Mouse (Mus musculus): Measurements from ENCODE around the gene Zfp536. TPM values are rescaled to one million over a fixed set of nuclear protein-coding genes. Genes with fewer than 3 reads are reported as not detected.

Gene Zfp536
- polyA plus RNA-seq, 1 experiment: not detected

GRCm38 (mm10) chr7:37737191-37737590 lies 36.2 kb downstream of the Zfp536 start:
- Histone ChIP-seq H3K27ac (ENCODE audit: insufficient read depth, low read length) (no peak overlapping the region), H3K4me3 (ENCODE audit: low read depth, low read length) (no peak overlapping the region), H3K4me1 (ENCODE audit: control insufficient read depth, insufficient read depth, low read length) (no peaks in the 10 kb centered on the region), H3K27me3 (ENCODE audit: control insufficient read depth, insufficient read depth, low read length, poor library complexity, severe bottlenecking) (no peaks in the 10 kb centered on the region), H3K9ac (ENCODE audit: low read depth, poor library complexity, severe bottlenecking) (no peak overlapping the region), H3K36me3 (ENCODE audit: control insufficient read depth, insufficient read depth, low read length, poor library complexity, severe bottlenecking) (no peaks in the 10 kb centered on the region), H3K9me3 (replicated peaks; ENCODE audit: control insufficient read depth, insufficient read depth, low read length, poor library complexity, severe bottlenecking) (no peaks in the 10 kb centered on the region)
- TF ChIP-seq CTCF (IDR thresholded peaks at IDR 0.05; ENCODE audit: low read depth, low read length): no peak
- TF ChIP-seq EP300 (IDR thresholded peaks at IDR 0.05; ENCODE audit: insufficient read depth, low read depth, low read length): no peak
- TF ChIP-seq POLR2A (IDR thresholded peaks at IDR 0.05; ENCODE audit: insufficient read depth, low read length): no peak

- no peak overlapping the region for H3K27ac ChIP-seq (ENCODE audit: insufficient read depth, low read length)
Measured at GRCm38 (mm10) chr7:37736413-37736720, 37.1 kb downstream of the Zfp536 start.

GRCm38 (mm10) chr7:37735707-37736412 lies 37.6 kb downstream of the Zfp536 start:
- no peak for TF ChIP-seq CTCF (IDR thresholded peaks at IDR 0.05; ENCODE audit: low read depth, low read length)
- TF ChIP-seq POLR2A (IDR thresholded peaks at IDR 0.05; ENCODE audit: insufficient read depth, low read length): no peak
- TF ChIP-seq EP300 (IDR thresholded peaks at IDR 0.05; ENCODE audit: insufficient read depth, low read depth, low read length): no peak
- H3K9ac ChIP-seq (ENCODE audit: low read depth, poor library complexity, severe bottlenecking): no peak overlapping the region
- no peak overlapping the region for H3K4me3 ChIP-seq (ENCODE audit: low read depth, low read length)
- H3K27ac ChIP-seq (ENCODE audit: insufficient read depth, low read length): no peak overlapping the region
- H3K4me1 ChIP-seq (ENCODE audit: control insufficient read depth, insufficient read depth, low read length): no peaks in the 10 kb centered on the region
- no peaks in the 10 kb centered on the region for H3K27me3 ChIP-seq (ENCODE audit: control insufficient read depth, insufficient read depth, low read length, poor library complexity, severe bottlenecking)
- H3K9me3 ChIP-seq (replicated peaks; ENCODE audit: control insufficient read depth, insufficient read depth, low read length, poor library complexity, severe bottlenecking): no peaks in the 10 kb centered on the region
- H3K36me3 ChIP-seq (ENCODE audit: control insufficient read depth, insufficient read depth, low read length, poor library complexity, severe bottlenecking): no peaks in the 10 kb centered on the region

More at GRCm38 (mm10) chr7:37736413-37736720, 37.1 kb downstream of the Zfp536 start:
- Histone ChIP-seq H3K27me3 (ENCODE audit: control insufficient read depth, insufficient read depth, low read length, poor library complexity, severe bottlenecking) (no peaks in the 10 kb centered on the region), H3K9ac (ENCODE audit: low read depth, poor library complexity, severe bottlenecking) (no peak overlapping the region), H3K9me3 (replicated peaks; ENCODE audit: control insufficient read depth, insufficient read depth, low read length, poor library complexity, severe bottlenecking) (no peaks in the 10 kb centered on the region), H3K4me3 (ENCODE audit: low read depth, low read length) (no peak overlapping the region), H3K36me3 (ENCODE audit: control insufficient read depth, insufficient read depth, low read length, poor library complexity, severe bottlenecking) (no peaks in the 10 kb centered on the region), H3K4me1 (ENCODE audit: control insufficient read depth, insufficient read depth, low read length) (no peaks in the 10 kb centered on the region)
- TF ChIP-seq EP300 (IDR thresholded peaks at IDR 0.05; ENCODE audit: insufficient read depth, low read depth, low read length) (no peak), CTCF (IDR thresholded peaks at IDR 0.05; ENCODE audit: low read depth, low read length) (no peak), POLR2A (IDR thresholded peaks at IDR 0.05; ENCODE audit: insufficient read depth, low read length) (no peak)

- Histone ChIP-seq H3K9ac (ENCODE audit: low read depth, poor library complexity, severe bottlenecking) (no peak overlapping the region), H3K9me3 (replicated peaks; ENCODE audit: control insufficient read depth, insufficient read depth, low read length, poor library complexity, severe bottlenecking) (no peaks in the 10 kb centered on the region), H3K27ac (ENCODE audit: insufficient read depth, low read length) (no peak overlapping the region), H3K27me3 (ENCODE audit: control insufficient read depth, insufficient read depth, low read length, poor library complexity, severe bottlenecking) (no peaks in the 10 kb centered on the region), H3K4me1 (ENCODE audit: control insufficient read depth, insufficient read depth, low read length) (no peaks in the 10 kb centered on the region), H3K36me3 (ENCODE audit: control insufficient read depth, insufficient read depth, low read length, poor library complexity, severe bottlenecking) (no peaks in the 10 kb centered on the region), H3K4me3 (ENCODE audit: low read depth, low read length) (no peak overlapping the region)
- TF ChIP-seq POLR2A (IDR thresholded peaks at IDR 0.05; ENCODE audit: insufficient read depth, low read length): no peak
Measured at GRCm38 (mm10) chr7:37735101-37735500, 38.3 kb downstream of the Zfp536 start.

DNA sequence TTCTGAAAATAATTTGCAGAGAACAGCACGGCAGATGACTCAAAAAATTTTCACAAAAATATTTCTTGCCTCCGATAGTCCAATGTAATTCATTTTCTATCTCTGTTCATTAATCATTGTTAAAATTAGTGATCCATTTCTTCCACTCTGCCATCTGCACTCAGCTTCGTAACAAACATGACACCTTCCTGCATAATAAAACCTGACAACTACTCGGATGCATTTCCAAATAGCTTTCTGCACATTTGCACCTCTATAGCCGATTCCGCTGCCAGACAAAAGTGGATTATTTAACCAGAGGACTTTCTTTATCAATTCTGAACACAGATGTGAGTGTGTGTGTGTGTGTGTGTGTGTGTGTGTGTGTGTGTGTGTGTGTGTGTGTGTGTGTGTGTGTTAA lies 38.9 kb downstream of the Zfp536 start:
- Histone ChIP-seq H3K4me3 (ENCODE audit: low read depth, low read length) (no peak overlapping the region), H3K9ac (ENCODE audit: low read depth, poor library complexity, severe bottlenecking) (no peak overlapping the region), H3K9me3 (replicated peaks; ENCODE audit: control insufficient read depth, insufficient read depth, low read length, poor library complexity, severe bottlenecking) (no peaks in the 10 kb centered on the region), H3K27me3 (ENCODE audit: control insufficient read depth, insufficient read depth, low read length, poor library complexity, severe bottlenecking) (no peaks in the 10 kb centered on the region), H3K27ac (ENCODE audit: insufficient read depth, low read length) (no peak overlapping the region), H3K36me3 (ENCODE audit: control insufficient read depth, insufficient read depth, low read length, poor library complexity, severe bottlenecking) (no peaks in the 10 kb centered on the region), H3K4me1 (ENCODE audit: control insufficient read depth, insufficient read depth, low read length) (no peaks in the 10 kb centered on the region)
- TF ChIP-seq EP300 (IDR thresholded peaks at IDR 0.05; ENCODE audit: insufficient read depth, low read depth, low read length): no peak
- TF ChIP-seq POLR2A (IDR thresholded peaks at IDR 0.05; ENCODE audit: insufficient read depth, low read length): no peak
- TF ChIP-seq CTCF (IDR thresholded peaks at IDR 0.05; ENCODE audit: low read depth, low read length): no peak

GRCm38 (mm10) chr7:37733996-37734395 lies 39.4 kb downstream of the Zfp536 start:
- Histone ChIP-seq H3K9me3 (replicated peaks; ENCODE audit: control insufficient read depth, insufficient read depth, low read length, poor library complexity, severe bottlenecking) (no peaks in the 10 kb centered on the region), H3K4me1 (ENCODE audit: control insufficient read depth, insufficient read depth, low read length) (no peaks in the 10 kb centered on the region), H3K4me3 (ENCODE audit: low read depth, low read length) (no peak overlapping the region), H3K27ac (ENCODE audit: insufficient read depth, low read length) (no peak overlapping the region), H3K36me3 (ENCODE audit: control insufficient read depth, insufficient read depth, low read length, poor library complexity, severe bottlenecking) (no peaks in the 10 kb centered on the region), H3K9ac (ENCODE audit: low read depth, poor library complexity, severe bottlenecking) (no peak overlapping the region), H3K27me3 (ENCODE audit: control insufficient read depth, insufficient read depth, low read length, poor library complexity, severe bottlenecking) (no peaks in the 10 kb centered on the region)
- TF ChIP-seq CTCF (IDR thresholded peaks at IDR 0.05; ENCODE audit: low read depth, low read length) (no peak), EP300 (IDR thresholded peaks at IDR 0.05; ENCODE audit: insufficient read depth, low read depth, low read length) (no peak), POLR2A (IDR thresholded peaks at IDR 0.05; ENCODE audit: insufficient read depth, low read length) (no peak)
